Mouse (Mus musculus): Measurements from ENCODE around the gene Isoc2a.

The Isoc2a gene

GRCm38 (mm10) chr7:4940068-4940479, 63.1 kb downstream of the Isoc2a start:
- DNase-seq (ENCODE audit: extremely low spot score), result peak; percentile 78

GRCm38 (mm10) chr7:4942673-4943072, 65.7 kb downstream of the Isoc2a start:
- DNase-seq (ENCODE audit: extremely low spot score), result no peak

GRCm38 (mm10) chr7:4943223-4943815, 66.4 kb downstream of the Isoc2a start:
- peak; percentile 90 for DNase-seq (ENCODE audit: extremely low spot score)
